Mouse (Mus musculus) heart, embryonic 15.5 days (tissue): Measurements from ENCODE around the gene Ascl2. TPM values are rescaled to one million over a fixed set of nuclear protein-coding genes. Genes with fewer than 3 reads are reported as not detected.

ENCODE experiments used
- ATAC-seq: fragments of 200-750 bp; cut with Nextera tagmentation; replicated peaks from 2 replicates; pipeline ENCODE4 v1.8.0; 2017; ENCODE audit warnings: low read depth, moderate TSS enrichment; ENCODE audit not compliant: insufficient number of reproducible peaks, insufficient read depth, low FRiP score
- H3K27ac ChIP-seq: fragments of 300-500 bp; sonication (generic); 2 replicates; pipeline ENCODE4 v1.5.1; 2015; ENCODE audit warnings: mild to moderate bottlenecking, inconsistent platforms
- H3K27me3 ChIP-seq: fragments of 300-500 bp; sonication (generic); 2 replicates; pipeline ENCODE4 v1.6.1; 2015; ENCODE audit warnings: inconsistent platforms
- H3K36me3 ChIP-seq: fragments of 300-500 bp; sonication (generic); 2 replicates; pipeline ENCODE4 v1.6.1; 2015; ENCODE audit warnings: mild to moderate bottlenecking, inconsistent platforms
- H3K4me1 ChIP-seq: fragments of 300-500 bp; sonication (generic); replicated peaks from 2 replicates; pipeline ENCODE4 v1.6.1; 2015; ENCODE audit warnings: inconsistent platforms
- H3K4me2 ChIP-seq: fragments of 300-500 bp; sonication (generic); 2 replicates; pipeline ENCODE4 v1.6.1; 2015; ENCODE audit warnings: inconsistent platforms, mild to moderate bottlenecking, moderate library complexity
- H3K4me3 ChIP-seq: fragments of 300-500 bp; sonication (generic); 2 replicates; pipeline ENCODE4 v1.5.1; 2015; ENCODE audit warnings: mild to moderate bottlenecking, inconsistent platforms
- H3K9ac ChIP-seq: fragments of 300-500 bp; sonication (generic); 2 replicates; pipeline ENCODE4 v1.6.1; 2015; ENCODE audit warnings: mild to moderate bottlenecking, inconsistent platforms
- H3K9me3 ChIP-seq: fragments of 300-500 bp; sonication (generic); replicated peaks from 2 replicates; pipeline ENCODE4 v1.6.1; 2016; ENCODE audit warnings: inconsistent platforms
- WGBS: fragments of 180-500 bp; shearing (Covaris S2); methylation state at CpG from one replicate; pipeline ENCODE4 v1.1.7; 2015; ENCODE audit warnings: mixed read lengths; 5-methylcytosine and 5-hydroxymethylcytosine counted together
- polyA plus RNA-seq: library from polyadenylated mRNA; unstranded; fragments of >200 nt; fragmentation: Nextera tagmentation; extraction: Ambion mirVana; gene quantifications from 2 replicates; pipeline ENCODE4 v1.2.1, GENCODE M21; 2015

Gene Ascl2
- polyA plus RNA-seq, 1 experiment from 2014 or later, result 0.10 TPM

GRCm38 (mm10) chr7:142996998-142997397 is 27.9 kb upstream of the Ascl2 start:
- no peak for ATAC-seq
- peaks cover 12% of the 10 kb centered on the region for H3K4me1 ChIP-seq
- 67% methylated on average over 2 of the region's 2 CpGs for WGBS
- H3K27ac ChIP-seq, result no peak overlapping the region
- no peak overlapping the region for H3K4me2 ChIP-seq
- H3K36me3 ChIP-seq, result no peaks in the 10 kb centered on the region
- no peak overlapping the region for H3K9ac ChIP-seq
- no peak overlapping the region for H3K4me3 ChIP-seq
- 0 out of 2 replicates have a peak, but pooled peaks cover 3% of the 10 kb centered on the region for H3K9me3 ChIP-seq
- no peaks in the 10 kb centered on the region for H3K27me3 ChIP-seq

- peaks cover 12% of the 10 kb centered on the region for H3K4me1 ChIP-seq
- no peaks in the 10 kb centered on the region for H3K36me3 ChIP-seq
- H3K9me3 ChIP-seq, result 0 out of 2 replicates have a peak, but pooled peaks cover 3% of the 10 kb centered on the region
- no peak for ATAC-seq
- H3K27me3 ChIP-seq, result peaks cover 9% of the 10 kb centered on the region; the same call in 1 of the 2 replicates
- H3K27ac ChIP-seq, result no peak overlapping the region
- no peak overlapping the region for H3K9ac ChIP-seq
- H3K4me3 ChIP-seq, result no peak overlapping the region
- H3K4me2 ChIP-seq, result no peak overlapping the region
- WGBS, result 74% methylated on average over 3 of the region's 3 CpGs
Observed at GRCm38 (mm10) chr7:142995630-142996338, 26.7 kb upstream of the Ascl2 start.

- Histone ChIP-seq H3K36me3 (no peaks in the 10 kb centered on the region), H3K27ac (no peak overlapping the region), H3K9ac (no peak overlapping the region), H3K4me3 (no peak overlapping the region), H3K4me2 (no peak overlapping the region), H3K4me1 (peaks cover 15% of the 10 kb centered on the region), H3K9me3 (0 out of 2 replicates have a peak, but pooled peaks cover 3% of the 10 kb centered on the region), H3K27me3 (peaks cover 14% of the 10 kb centered on the region; the same call in 1 of the 2 replicates)
- ATAC-seq, result no peak
Observed at GRCm38 (mm10) chr7:142995004-142995403, 25.9 kb upstream of the Ascl2 start.

GRCm38 (mm10) chr7:142987718-142988117 is 18.7 kb upstream of the Ascl2 start:
- WGBS, result 75% methylated on average over 3 of the region's 3 CpGs
- H3K4me1 ChIP-seq, result peaks cover 6% of the 10 kb centered on the region; the same call in 1 of the 2 replicates
- no peak overlapping the region for H3K27ac ChIP-seq
- no peaks in the 10 kb centered on the region for H3K9me3 ChIP-seq
- H3K27me3 ChIP-seq, result peaks cover 22% of the 10 kb centered on the region
- H3K36me3 ChIP-seq, result no peaks in the 10 kb centered on the region
- no peak for ATAC-seq
- no peak overlapping the region for H3K4me2 ChIP-seq
- H3K4me3 ChIP-seq, result no peak overlapping the region
- H3K9ac ChIP-seq, result no peak overlapping the region

GRCm38 (mm10) chr7:142985146-142985545 is 16.1 kb upstream of the Ascl2 start:
- Histone ChIP-seq H3K4me3 (no peak overlapping the region), H3K9ac (no peak overlapping the region), H3K9me3 (no peaks in the 10 kb centered on the region), H3K4me2 (no peak overlapping the region), H3K27ac (no peak overlapping the region), H3K27me3 (peaks cover 8% of the 10 kb centered on the region; the same call in 1 of the 2 replicates), H3K4me1 (peaks cover 3% of the 10 kb centered on the region; the same call in 1 of the 2 replicates), H3K36me3 (no peaks in the 10 kb centered on the region)
- ATAC-seq, result no peak
- 86% methylated on average over 4 of the region's 4 CpGs for WGBS

GRCm38 (mm10) chr7:142981908-142982307 is 12.8 kb upstream of the Ascl2 start:
- WGBS, result 65% methylated on average over 4 of the region's 4 CpGs
- H3K27ac ChIP-seq, result no peak overlapping the region
- peaks cover 12% of the 10 kb centered on the region for H3K27me3 ChIP-seq
- H3K9ac ChIP-seq, result no peak overlapping the region
- H3K4me2 ChIP-seq, result no peak overlapping the region
- H3K4me3 ChIP-seq, result no peak overlapping the region
- ATAC-seq, result no peak
- no peaks in the 10 kb centered on the region for H3K4me1 ChIP-seq
- H3K9me3 ChIP-seq, result no peaks in the 10 kb centered on the region
- no peaks in the 10 kb centered on the region for H3K36me3 ChIP-seq

GRCm38 (mm10) chr7:142967884-142968808 is 918 bp downstream of the Ascl2 start:
- Histone ChIP-seq H3K27ac (no peak overlapping the region), H3K4me2 (peak overlapping the region; percentile 89), H3K9ac (peak overlapping the region; percentile 34), H3K27me3 (peaks cover 92% of the 10 kb centered on the region), H3K36me3 (no peaks in the 10 kb centered on the region), H3K4me3 (peak overlapping the region; percentile 47), H3K9me3 (no peaks in the 10 kb centered on the region), H3K4me1 (peaks cover 24% of the 10 kb centered on the region)
- no peak for ATAC-seq
- WGBS, result under 1% methylated on average over 90 of the region's 90 CpGs

GRCm38 (mm10) chr7:142967414-142967883 is 1.6 kb downstream of the Ascl2 start:
- no peak overlapping the region for H3K27ac ChIP-seq
- peaks cover 97% of the 10 kb centered on the region for H3K27me3 ChIP-seq
- H3K36me3 ChIP-seq, result no peaks in the 10 kb centered on the region
- H3K9ac ChIP-seq, result peak overlapping the region; percentile 34
- WGBS, result under 1% methylated on average over 36 of the region's 36 CpGs
- no peaks in the 10 kb centered on the region for H3K9me3 ChIP-seq
- ATAC-seq, result peak; percentile 51; the same call in 1 of the 2 replicates
- H3K4me2 ChIP-seq, result peak overlapping the region; percentile 89
- peaks cover 24% of the 10 kb centered on the region for H3K4me1 ChIP-seq
- peak overlapping the region; percentile 47 for H3K4me3 ChIP-seq

GRCm38 (mm10) chr7:142959752-142960151 is 9.3 kb downstream of the Ascl2 start:
- Histone ChIP-seq H3K9me3 (no peaks in the 10 kb centered on the region), H3K4me3 (no peak overlapping the region), H3K9ac (no peak overlapping the region), H3K4me1 (no peaks in the 10 kb centered on the region), H3K36me3 (no peaks in the 10 kb centered on the region), H3K4me2 (no peak overlapping the region), H3K27me3 (peaks cover 49% of the 10 kb centered on the region), H3K27ac (no peak overlapping the region)
- no peak for ATAC-seq
- 76% methylated on average over 4 of the region's 4 CpGs for WGBS

GRCm38 (mm10) chr7:142958817-142959216 is 10.2 kb downstream of the Ascl2 start:
- Histone ChIP-seq H3K4me1 (no peaks in the 10 kb centered on the region), H3K9me3 (no peaks in the 10 kb centered on the region), H3K36me3 (no peaks in the 10 kb centered on the region), H3K27me3 (peaks cover 40% of the 10 kb centered on the region), H3K4me3 (no peak overlapping the region), H3K27ac (no peak overlapping the region), H3K4me2 (no peak overlapping the region), H3K9ac (no peak overlapping the region)
- whole genome bisulfite sequencing, result 67% methylated on average over 1 of the region's 1 CpGs
- no peak for ATAC-seq

GRCm38 (mm10) chr7:142956018-142956417 is 13.0 kb downstream of the Ascl2 start:
- no peak for ATAC-seq
- Histone ChIP-seq H3K4me3 (no peak overlapping the region), H3K36me3 (no peaks in the 10 kb centered on the region), H3K9me3 (no peaks in the 10 kb centered on the region), H3K4me2 (no peak overlapping the region), H3K27me3 (peaks cover 18% of the 10 kb centered on the region), H3K9ac (no peak overlapping the region), H3K4me1 (no peaks in the 10 kb centered on the region), H3K27ac (no peak overlapping the region)
- 69% methylated on average over 2 of the region's 2 CpGs for WGBS
